Mouse (Mus musculus) T-helper 1 cell (primary cell): ENCODE measurements at regions not wholly inside any gene's neighbourhood (a gene's known extent, or its start where the extent isn't known, plus 50 kb on each side); places are given as distances from the start of the nearest gene placed in this dataset.

Source experiments
- in situ Hi-C: fragments of 300-600 bp; cut with MboI, MseI; formaldehyde crosslinking; loops from one replicate; pipeline ENCODE4 v1.15.1; 2025; ENCODE audit warnings: high pct_unique_total_duplicates

DNA sequence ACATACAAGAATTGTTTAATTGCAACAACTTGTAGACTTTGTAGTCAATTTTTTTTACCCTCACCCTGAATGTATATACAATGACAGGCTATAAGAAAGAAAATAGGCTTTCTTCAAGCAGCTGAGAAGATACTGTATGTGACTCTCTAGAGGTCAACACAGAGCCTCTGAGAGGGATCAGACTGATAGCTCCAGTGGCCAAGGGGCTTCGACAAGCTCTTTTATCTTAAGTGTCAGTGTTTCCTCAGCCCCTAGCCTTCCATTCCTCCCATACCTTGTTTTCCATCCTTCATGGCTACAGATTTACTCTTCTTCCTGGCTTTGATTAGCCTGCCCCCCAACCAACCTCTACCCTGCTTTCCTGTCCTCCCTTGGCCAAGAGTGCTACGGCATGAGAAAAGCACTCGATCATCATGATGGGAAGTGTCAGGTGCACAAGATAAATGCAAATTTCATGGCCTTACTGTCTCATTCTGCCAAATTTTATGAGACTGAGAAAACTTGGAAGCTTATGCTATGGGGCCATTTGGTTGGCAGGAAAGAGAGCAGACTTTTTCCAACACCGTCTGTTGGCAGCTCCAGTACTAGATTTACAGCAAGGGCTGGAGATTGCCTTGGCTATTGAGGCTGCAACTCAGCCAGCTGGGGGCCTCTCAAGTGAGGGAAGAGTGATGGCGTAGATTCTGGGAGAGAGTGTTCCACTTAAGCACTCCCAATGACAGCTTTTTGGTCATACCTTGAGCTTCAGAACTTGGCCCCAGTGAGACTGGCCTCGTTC, 484.3 kb upstream of the Etaa1 start:
- in situ Hi-C loops: no loop called here

- in situ Hi-C loops: no loop called here
Observed at GRCm38 (mm10) chr11:18421076-18421475, 467.4 kb upstream of the Etaa1 start.

- in situ Hi-C loops: no loop called here
Observed at GRCm38 (mm10) chr11:18413769-18414168, 460.1 kb upstream of the Etaa1 start.

DNA sequence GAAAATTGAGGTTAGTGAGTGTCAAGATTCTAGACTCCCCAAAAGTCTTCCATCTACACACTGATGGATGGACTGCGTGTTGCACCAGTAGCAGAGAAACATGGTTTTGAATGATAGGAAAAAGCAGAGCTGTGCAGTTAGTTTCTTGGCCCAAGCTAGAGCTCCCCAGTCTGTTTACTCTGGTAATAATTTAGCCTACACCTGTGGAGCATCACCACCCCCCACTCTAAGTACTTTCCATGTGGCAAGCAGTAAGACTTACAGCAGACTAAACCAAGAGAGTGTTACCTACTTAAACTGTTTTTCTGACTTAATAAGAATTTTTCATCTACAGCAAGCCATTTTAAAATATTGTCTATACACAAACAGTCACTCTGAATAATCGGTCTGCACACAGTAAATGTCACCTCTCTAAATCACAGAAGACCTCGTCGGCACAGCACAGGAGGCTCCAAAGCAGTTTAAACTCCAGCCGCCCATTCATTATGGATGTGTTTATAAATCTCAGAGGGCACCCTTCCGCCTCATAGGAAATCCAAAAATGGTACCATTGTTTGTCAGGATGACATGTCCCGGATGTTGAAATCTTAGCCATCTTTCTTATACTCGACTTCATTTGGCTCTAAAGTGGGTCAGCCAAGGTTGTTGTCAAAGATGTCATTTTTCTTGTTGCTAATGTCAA, 454.5 kb upstream of the Etaa1 start:
- in situ Hi-C loops: no loop called here

DNA sequence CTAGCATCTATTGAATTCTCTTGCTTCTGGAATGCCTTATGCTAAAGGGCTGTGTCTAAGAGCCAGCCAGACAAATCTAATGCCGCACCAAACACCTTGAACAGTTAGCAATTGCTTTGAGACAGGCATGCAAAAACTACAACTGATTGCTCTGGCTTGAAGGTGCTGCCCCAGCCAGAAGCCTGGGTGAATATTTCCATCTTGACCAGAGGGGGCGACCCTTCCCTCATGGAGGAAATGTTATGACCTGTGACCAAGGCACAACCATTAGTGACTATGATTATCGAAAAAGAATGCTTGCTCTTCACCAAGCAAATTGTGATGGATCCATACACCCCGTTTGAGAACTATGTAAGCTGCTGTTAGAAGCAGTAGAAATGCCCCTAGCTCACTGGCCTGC, 445.9 kb upstream of the Etaa1 start:
- in situ Hi-C loops: no loop called here

- in situ Hi-C loops: no loop called here
Observed at GRCm38 (mm10) chr11:18396397-18396796, 442.7 kb upstream of the Etaa1 start.

DNA sequence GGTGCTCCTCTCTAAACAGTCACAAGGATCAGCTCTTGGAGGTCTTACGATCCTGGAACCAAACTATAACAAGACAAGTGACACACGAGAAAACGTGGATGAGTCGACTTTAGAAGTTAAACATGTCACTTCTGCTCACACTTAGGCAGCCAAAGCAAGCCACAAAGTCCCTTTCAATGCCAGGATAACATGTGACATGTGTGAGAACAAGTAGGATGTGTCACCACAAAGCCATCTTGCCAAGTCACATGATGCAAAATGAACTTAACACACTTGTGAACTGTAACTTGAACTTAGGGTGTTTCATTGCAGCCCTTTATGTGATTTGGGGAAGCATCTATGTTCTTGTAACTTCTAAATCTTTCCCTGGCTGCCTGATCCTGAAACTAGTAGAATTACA, 442.0 kb upstream of the Etaa1 start:
- in situ Hi-C loops: no loop called here

DNA sequence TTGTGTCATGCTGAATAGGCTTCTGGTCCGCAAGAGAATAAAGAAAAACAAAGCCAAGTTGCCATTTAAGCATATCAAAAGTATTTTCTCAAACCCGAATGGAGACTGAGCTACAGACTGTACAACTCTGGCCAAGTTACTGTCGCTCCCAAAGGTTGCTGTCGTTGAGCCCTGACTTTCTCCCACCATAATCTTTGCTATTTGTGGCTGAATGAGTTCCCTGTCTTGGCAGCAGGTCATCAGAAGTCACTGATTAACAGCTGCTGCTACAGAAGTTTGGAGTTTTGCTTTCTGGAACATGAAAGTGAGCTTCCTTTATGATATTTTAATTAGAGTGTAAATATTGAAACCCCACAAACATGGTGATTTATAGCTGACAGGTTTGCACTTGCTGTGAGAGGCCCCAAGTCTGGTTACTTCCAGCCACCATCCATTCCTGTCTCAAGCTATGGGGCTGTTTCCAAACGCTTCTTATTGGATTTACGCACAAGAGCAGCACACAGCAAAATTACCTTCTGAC, 419.2 kb upstream of the Etaa1 start:
- in situ Hi-C loops: no loop called here

DNA sequence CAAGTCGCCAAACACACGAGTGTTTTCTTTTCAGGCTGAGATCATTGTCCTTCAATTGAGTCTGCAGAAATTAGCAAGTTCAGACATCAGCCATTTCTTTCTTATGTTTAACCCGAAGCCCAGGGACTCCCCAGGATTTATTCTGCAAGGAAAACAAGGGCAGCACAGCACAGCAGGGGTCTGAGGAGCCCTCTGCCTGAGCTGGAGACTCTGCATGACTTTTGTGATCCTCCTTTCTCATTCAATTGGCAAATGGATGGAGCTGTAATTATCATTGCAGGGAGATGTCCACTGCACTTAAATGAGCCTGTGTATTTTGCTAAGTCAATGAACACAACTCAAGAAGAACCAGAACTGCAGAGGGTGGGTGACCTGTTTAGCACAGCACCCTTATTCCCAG, 417.6 kb upstream of the Etaa1 start:
- in situ Hi-C loops: no loop called here

DNA sequence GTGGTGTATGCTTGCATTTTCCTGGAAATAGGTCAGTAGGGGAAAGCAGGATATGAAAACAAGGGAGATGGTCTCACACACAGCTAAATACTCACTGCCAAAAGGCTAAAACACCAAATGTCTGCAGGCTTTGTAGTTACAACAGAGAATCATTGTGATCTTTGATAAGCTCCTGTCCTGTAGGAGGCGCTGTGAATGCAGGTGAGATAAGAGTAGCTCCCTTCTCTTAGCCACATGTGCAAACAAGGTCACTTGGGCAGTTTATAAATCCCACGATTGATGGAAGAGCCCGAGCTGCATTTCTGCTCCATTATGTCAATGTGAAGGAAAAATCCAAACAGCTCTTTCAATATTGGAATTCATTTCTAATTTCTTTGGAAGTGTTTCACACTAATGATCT, 417.2 kb upstream of the Etaa1 start:
- in situ Hi-C loops: no loop called here

GRCm38 (mm10) chr11:18354866-18355265, 401.2 kb upstream of the Etaa1 start:
- in situ Hi-C loops: no loop called here

- in situ Hi-C loops: no loop called here
Observed at GRCm38 (mm10) chr11:18354156-18354555, 400.5 kb upstream of the Etaa1 start.

GRCm38 (mm10) chr11:18347841-18348240, 394.2 kb upstream of the Etaa1 start:
- in situ Hi-C loops: no loop called here

DNA sequence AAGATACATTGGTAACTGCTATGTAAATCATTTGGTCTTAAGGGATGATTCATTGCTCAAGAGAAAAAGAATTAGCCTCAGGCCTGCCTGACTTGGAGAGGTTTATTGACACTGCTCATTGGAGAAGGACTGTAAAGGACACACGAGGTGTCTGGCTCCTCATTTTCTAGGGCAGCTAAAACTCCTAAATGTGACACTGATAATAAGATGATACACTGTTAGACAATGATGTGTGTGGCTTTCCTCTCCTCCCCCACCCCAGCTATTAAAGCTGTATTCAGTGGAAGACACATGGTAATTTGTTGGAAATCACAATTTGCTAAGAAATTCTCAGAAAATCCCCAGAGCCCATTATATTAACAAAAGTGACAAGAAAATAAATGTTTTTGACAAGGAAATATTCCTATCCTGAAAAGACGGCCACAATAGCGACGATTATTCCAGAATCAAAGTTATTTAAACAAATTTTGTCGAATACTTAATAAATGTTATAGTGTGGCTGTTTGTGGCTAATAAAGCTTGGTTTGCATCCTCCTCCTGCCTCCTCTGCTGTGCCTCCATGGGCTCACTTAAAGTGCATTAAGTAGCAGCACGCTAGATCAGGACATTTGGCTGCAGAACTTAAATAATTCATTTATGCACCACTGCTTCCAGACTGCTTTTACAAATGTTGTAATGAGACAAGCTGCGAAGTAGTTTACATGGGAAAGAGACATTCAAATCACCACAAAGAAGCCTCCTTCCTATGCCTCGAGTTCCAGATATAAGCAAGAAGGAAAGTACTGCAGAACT, 360.0 kb upstream of the Etaa1 start:
- in situ Hi-C loops: no loop called here

DNA sequence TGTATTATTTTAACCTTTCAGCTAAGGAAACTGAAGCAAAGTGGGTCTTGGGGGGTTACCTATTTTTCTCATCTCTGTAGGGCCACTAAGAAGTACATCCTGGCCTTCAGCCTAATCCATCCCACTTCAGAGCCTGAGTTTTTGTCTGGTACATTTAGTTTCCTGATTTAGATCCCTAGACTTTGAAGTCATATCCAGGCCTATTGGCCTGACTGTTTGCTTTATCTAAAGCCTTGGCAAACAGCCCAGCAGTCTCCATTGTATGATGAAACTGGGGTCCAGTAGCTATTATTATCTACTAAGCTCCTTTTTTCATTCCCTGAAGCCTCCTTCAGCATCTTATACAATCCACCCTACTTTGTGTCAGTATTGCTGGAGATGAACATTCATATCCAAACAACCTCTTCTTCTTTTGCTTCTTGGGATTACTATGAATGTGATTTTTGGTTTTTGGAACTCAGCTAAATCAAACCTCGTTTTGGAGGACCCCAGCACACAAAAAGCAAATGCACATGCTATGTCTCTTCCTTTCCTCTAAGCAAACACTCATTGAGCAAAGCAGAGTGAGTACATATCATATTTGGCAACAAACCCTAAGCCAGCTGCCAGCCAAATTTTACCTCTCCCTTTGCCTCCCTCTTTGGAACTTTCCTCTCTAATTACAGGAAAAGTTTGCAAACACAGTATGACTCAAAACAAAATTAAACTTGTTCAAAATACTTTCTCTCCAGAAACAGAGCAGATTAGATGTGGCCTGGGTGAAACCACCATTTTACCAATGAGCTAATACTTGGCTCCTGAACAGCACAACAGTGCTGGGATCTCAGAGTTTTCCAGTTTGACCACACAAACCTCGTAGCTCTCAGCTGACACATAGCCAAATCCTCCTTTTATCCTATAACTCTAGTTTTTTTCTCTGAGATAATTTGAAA, 342.8 kb upstream of the Etaa1 start:
- in situ Hi-C loops: no loop called here

- in situ Hi-C loops: no loop called here
Observed at GRCm38 (mm10) chr11:18278585-18279136, 325.0 kb upstream of the Etaa1 start.

DNA sequence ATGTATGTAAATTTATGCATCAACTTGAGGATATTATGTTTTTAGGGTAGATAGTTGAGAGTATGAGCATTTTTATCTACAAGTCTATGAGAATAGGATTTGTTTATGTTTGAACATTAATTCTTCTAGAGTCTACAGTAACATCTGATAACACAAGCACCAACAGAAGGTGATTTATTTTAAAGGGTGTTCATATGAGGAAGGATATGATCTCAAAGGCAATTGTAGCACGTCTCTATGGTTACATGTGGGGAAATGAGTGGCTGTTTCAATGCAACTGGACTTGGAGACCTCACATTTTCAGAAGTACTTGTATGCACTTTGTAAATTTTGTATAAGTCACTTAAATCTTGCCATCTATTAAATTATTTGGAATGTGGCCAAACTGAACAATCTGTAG, 318.7 kb upstream of the Etaa1 start:
- in situ Hi-C loops: no loop called here

- in situ Hi-C loops: no loop called here
Observed at GRCm38 (mm10) chr11:18266161-18266560, 312.5 kb upstream of the Etaa1 start.

DNA sequence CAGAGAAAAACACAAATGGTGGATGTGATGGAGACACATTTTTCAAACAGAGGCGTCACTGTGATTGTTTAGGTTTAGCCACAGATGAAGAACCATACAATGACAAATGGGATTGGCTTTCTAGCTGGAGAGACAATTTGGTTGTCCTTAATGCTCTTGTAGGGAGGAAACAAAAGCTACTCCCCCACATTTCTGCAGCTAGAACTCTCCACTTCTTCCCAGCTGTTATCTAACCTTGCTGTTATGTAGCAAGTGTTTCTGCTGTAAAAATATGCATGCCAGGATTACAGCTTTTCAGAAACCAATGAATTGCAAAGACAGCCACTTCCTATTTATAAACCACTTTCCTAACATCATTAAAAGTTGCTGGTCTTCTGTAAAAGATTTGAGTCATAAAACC, 309.2 kb upstream of the Etaa1 start:
- in situ Hi-C loops: no loop called here

- in situ Hi-C loops: no loop called here
Observed at GRCm38 (mm10) chr11:18249236-18249635, 295.6 kb upstream of the Etaa1 start.

- in situ Hi-C loops: no loop called here
Observed at GRCm38 (mm10) chr11:18216762-18217161, 263.1 kb upstream of the Etaa1 start.
